Mouse (Mus musculus) brain, adult 2 months (tissue): ENCODE results near the gene Fgfr2.
A peak's percentile ranks its signal among the peaks of the same experiment; 100 is the strongest.

Experiments
- DNase-seq: peaks from one replicate; pipeline ENCODE4 v3.0.0; 2011; ENCODE audit warnings: low read depth, low spot score

The Fgfr2 gene

GRCm38 (mm10) chr7:132105326-132105725 lies 1017.8 kb downstream of the Fgfr2 start:
- DNase-seq = no peak

GRCm38 (mm10) chr7:132098441-132098840 lies 1024.7 kb downstream of the Fgfr2 start:
- DNase-seq = peak; percentile 36

GRCm38 (mm10) chr7:132094666-132095065 lies 1028.5 kb downstream of the Fgfr2 start:
- DNase-seq = no peak

- peak; percentile 8 for DNase-seq
Measured at GRCm38 (mm10) chr7:132091551-132091950, 1031.6 kb downstream of the Fgfr2 start.

- DNase-seq = peak; percentile 50
Measured at GRCm38 (mm10) chr7:132088606-132089005, 1034.5 kb downstream of the Fgfr2 start.

- peak; percentile 29 for DNase-seq
Measured at GRCm38 (mm10) chr7:132088181-132088580, 1035.0 kb downstream of the Fgfr2 start.

- no peak for DNase-seq
Measured at GRCm38 (mm10) chr7:132075825-132076224, 1047.3 kb downstream of the Fgfr2 start.

GRCm38 (mm10) chr7:132074503-132074902 lies 1048.6 kb downstream of the Fgfr2 start:
- DNase-seq = peak; percentile 74

GRCm38 (mm10) chr7:132070877-132071625 lies 1052.1 kb downstream of the Fgfr2 start:
- DNase-seq = no peak

- peak; percentile 89 for DNase-seq
Measured at GRCm38 (mm10) chr7:132067951-132068350, 1055.2 kb downstream of the Fgfr2 start.

- no peak for DNase-seq
Measured at GRCm38 (mm10) chr7:132067511-132067910, 1055.6 kb downstream of the Fgfr2 start.

GRCm38 (mm10) chr7:132060116-132060515 lies 1063.0 kb downstream of the Fgfr2 start:
- no peak for DNase-seq

- no peak for DNase-seq
Measured at GRCm38 (mm10) chr7:132056565-132056964, 1066.6 kb downstream of the Fgfr2 start.

- peak; percentile 31 for DNase-seq
Measured at GRCm38 (mm10) chr7:132046662-132047061, 1076.5 kb downstream of the Fgfr2 start.

GRCm38 (mm10) chr7:132031940-132032531 lies 1091.1 kb downstream of the Fgfr2 start:
- peak; percentile 69 for DNase-seq

GRCm38 (mm10) chr7:132026671-132027070 lies 1096.5 kb downstream of the Fgfr2 start:
- peak; percentile 20 for DNase-seq

GRCm38 (mm10) chr7:132025591-132025990 lies 1097.6 kb downstream of the Fgfr2 start:
- no peak for DNase-seq

GRCm38 (mm10) chr7:132015933-132016332 lies 1107.2 kb downstream of the Fgfr2 start:
- no peak for DNase-seq

GRCm38 (mm10) chr7:132015193-132015592 lies 1108.0 kb downstream of the Fgfr2 start:
- DNase-seq = no peak

GRCm38 (mm10) chr7:132013970-132014369 lies 1109.2 kb downstream of the Fgfr2 start:
- peak; percentile 25 for DNase-seq

GRCm38 (mm10) chr7:132012969-132013679 lies 1110.0 kb downstream of the Fgfr2 start:
- peak; percentile 84 for DNase-seq

GRCm38 (mm10) chr7:132009002-132009401 lies 1114.1 kb downstream of the Fgfr2 start:
- DNase-seq = peak; percentile 25
